Mouse (Mus musculus) myocyte (in vitro differentiated cells): ENCODE data around the gene Trim54.

ENCODE experiments used
- MAX ChIP-seq: IDR thresholded peaks from one replicate; pipeline ENCODE4 v1.6.1; 2011; ENCODE audit warnings: low read depth, mild to moderate bottlenecking, control low read depth
- POLR2A ChIP-seq: IDR thresholded peaks from one replicate; pipeline ENCODE4 v1.6.1; 2011; ENCODE audit warnings: low read depth, mild to moderate bottlenecking, control low read depth, moderate library complexity; ENCODE audit not compliant: insufficient read length
- POLR2AphosphoS2 ChIP-seq: IDR thresholded peaks from one replicate; pipeline ENCODE4 v1.6.1; 2011; ENCODE audit warnings: low read depth, control low read depth; ENCODE audit not compliant: insufficient read length
- SRF ChIP-seq: IDR thresholded peaks from one replicate; pipeline ENCODE4 v1.6.1; 2011; ENCODE audit warnings: low read depth; ENCODE audit not compliant: control insufficient read depth, insufficient read length
- TCF3 ChIP-seq: IDR thresholded peaks from one replicate; pipeline ENCODE4 v1.6.1; 2011; ENCODE audit warnings: low read depth, control low read depth; ENCODE audit not compliant: insufficient read length
- USF1 ChIP-seq: IDR thresholded peaks from one replicate; pipeline ENCODE4 v1.6.1; 2011; ENCODE audit warnings: low read depth, mild to moderate bottlenecking, control low read depth, moderate library complexity

GRCm38 (mm10) chr5:31136730-31137424, 20.4 kb downstream of the Trim54 start:
- TF ChIP-seq TCF3, result no peak
- TF ChIP-seq USF1, result no peak
- no peak for TF ChIP-seq SRF
- TF ChIP-seq POLR2A, result no peak
- TF ChIP-seq POLR2AphosphoS2, result no peak
- TF ChIP-seq MAX, result no peak
